Mouse (Mus musculus): ENCODE results near the gene Arf1. TPM values are rescaled to one million over a fixed set of nuclear protein-coding genes. Genes with fewer than 3 reads are reported as not detected.

Gene Arf1
- total and polyA plus RNA-seq, 3 experiments = 498 to 733 (median 509) TPM

DNA sequence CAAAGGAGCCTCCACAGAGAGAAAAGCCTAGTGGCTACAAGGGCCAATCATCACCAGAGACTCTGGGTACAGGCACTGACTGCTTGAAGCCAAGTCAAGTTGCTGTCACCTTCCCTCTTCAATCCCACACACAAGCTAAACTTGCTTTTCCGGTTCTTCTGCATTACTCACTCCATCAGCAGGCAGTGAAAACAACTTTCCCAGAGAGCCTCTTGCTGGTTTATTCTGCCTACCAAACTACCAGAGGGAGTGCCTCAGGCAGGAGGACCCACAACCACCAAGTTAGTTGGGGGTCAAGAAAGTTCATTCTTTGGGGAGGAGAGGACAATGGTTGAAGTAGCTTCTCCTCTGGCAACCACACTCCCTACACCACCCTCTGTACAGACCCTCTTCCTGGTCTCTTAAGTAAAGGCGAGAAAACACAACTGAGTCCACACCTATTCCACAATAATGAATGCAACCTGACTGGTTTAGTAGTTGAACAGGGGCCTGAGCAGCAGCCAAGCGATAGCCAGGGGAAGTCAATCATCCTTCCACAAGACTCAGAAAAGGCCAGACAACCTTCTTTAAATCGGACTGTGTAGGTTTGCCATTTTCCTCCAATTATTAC, 9.6 kb downstream of the Arf1 start:
- Histone ChIP-seq H3K27ac (ENCODE audit: insufficient read depth, low read depth) (no peak overlapping the region), H3K36me3 (replicated peaks in 1 of 2; ENCODE audit: control insufficient read depth in 1 of 2, insufficient read depth in 1 of 2, low read length in 1 of 2) (peaks cover 40 to 96% of the 10 kb centered on the region in 2 experiments), H3K4me2 (ENCODE audit: insufficient read depth, low read depth, poor library complexity, severe bottlenecking) (no peak overlapping the region), H3K9ac (ENCODE audit: insufficient read depth, low read depth) (no peak overlapping the region), H3K9me3 (replicated peaks; ENCODE audit: low read length) (no peaks in the 10 kb centered on the region), H3K4me3 (replicated peaks in 1 of 3; ENCODE audit: low read depth in 2 of 3, low read length in 2 of 3, poor library complexity in 1 of 3) (no peak overlapping the region), H3K27me3 (replicated peaks) (no peaks in the 10 kb centered on the region), H3K79me2 (replicated peaks; ENCODE audit: control insufficient read depth, extremely low read depth, insufficient read depth, poor library complexity, severe bottlenecking) (peaks cover 98% of the 10 kb centered on the region), H3K4me1 (ENCODE audit: control insufficient read depth in 1 of 2, insufficient read depth in 2 of 2) (peaks cover 18 to 77% of the 10 kb centered on the region in 2 experiments)
- DNase-seq (ENCODE audit: extremely low read depth) = no peak
- TF ChIP-seq E2F4 (IDR thresholded peaks at IDR 0.05; ENCODE audit: insufficient replicate concordance, low read depth, low read length) (no peak), MAZ (IDR thresholded peaks at IDR 0.05; ENCODE audit: low read depth, low read length) (no peak), ZMIZ1 (IDR thresholded peaks at IDR 0.05; ENCODE audit: low read depth, low read length) (no peak), NELFE (IDR thresholded peaks at IDR 0.05; ENCODE audit: low read depth, low read length) (no peak), SMC3 (IDR thresholded peaks at IDR 0.05; ENCODE audit: low read depth, low read length) (no peak), HCFC1 (IDR thresholded peaks at IDR 0.05; ENCODE audit: low read depth, low read length) (no peak), MAX (IDR thresholded peaks at IDR 0.05; ENCODE audit: low read length) (no peak), TCF12 (IDR thresholded peaks at IDR 0.05; ENCODE audit: low read depth, low read length) (no peak), USF2 (conservative IDR thresholded peaks at IDR 0.05; ENCODE audit: low read depth, low read length) (no peak), NRF1 (IDR thresholded peaks at IDR 0.05; ENCODE audit: low read depth, low read length) (no peak), ZNF384 (IDR thresholded peaks at IDR 0.05; ENCODE audit: low read depth, low read length) (no peak), KAT2A (IDR thresholded peaks at IDR 0.05; ENCODE audit: insufficient replicate concordance, low read length) (no peak)
- dilution Hi-C loops (cut with MboI; ENCODE audit: extremely low pct_ligation_motif_present, extremely low pct_unique_long_range_greater_than_20kb, low sequenced_read_pairs) = no loop called here
- in situ Hi-C loops (cut with MboI; ENCODE audit: low pct_ligation_motif_present, low pct_unique_long_range_greater_than_20kb, low sequenced_read_pairs) = no loop called here

DNA sequence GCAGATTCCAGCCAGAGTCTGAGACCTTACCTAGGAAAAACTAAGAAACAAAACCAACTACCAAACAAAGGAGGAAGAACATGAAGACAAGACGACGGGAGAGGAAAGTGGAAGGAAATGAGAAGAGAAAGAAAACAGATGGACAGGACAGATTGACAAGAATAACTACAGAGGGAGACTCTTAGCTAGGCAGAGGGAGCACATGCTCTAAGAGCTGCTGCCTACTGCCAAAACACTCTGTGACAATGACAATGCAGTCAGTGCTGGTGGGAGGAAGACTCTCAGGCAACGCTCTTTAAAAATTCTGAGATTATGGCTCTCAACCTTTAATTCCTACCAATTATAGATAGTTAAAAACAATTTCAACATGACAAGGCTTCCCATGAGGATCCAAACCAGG, 11.1 kb downstream of the Arf1 start:
- no peak overlapping the region for H3K27ac ChIP-seq (ENCODE audit: insufficient read depth, low read depth)
- H3K36me3 ChIP-seq (replicated peaks in 1 of 2; ENCODE audit: control insufficient read depth in 1 of 2, insufficient read depth in 1 of 2, low read length in 1 of 2) = peaks cover 54 to 94% of the 10 kb centered on the region in 2 experiments
- peaks cover 93% of the 10 kb centered on the region for H3K79me2 ChIP-seq (replicated peaks; ENCODE audit: control insufficient read depth, extremely low read depth, insufficient read depth, poor library complexity, severe bottlenecking)
- H3K4me2 ChIP-seq (ENCODE audit: insufficient read depth, low read depth, poor library complexity, severe bottlenecking) = no peak overlapping the region
- DNase-seq (ENCODE audit: extremely low read depth) = no peak
- H3K4me1 ChIP-seq (ENCODE audit: control insufficient read depth in 1 of 2, insufficient read depth in 2 of 2) = peaks cover 10 to 73% of the 10 kb centered on the region in 2 experiments
- no peak overlapping the region for H3K9ac ChIP-seq (ENCODE audit: insufficient read depth, low read depth)
- H3K9me3 ChIP-seq (replicated peaks; ENCODE audit: low read length) = no peaks in the 10 kb centered on the region
- TF ChIP-seq ZKSCAN1 (IDR thresholded peaks at IDR 0.05; ENCODE audit: borderline replicate concordance, low read depth, low read length) (no peak), RCOR1 (conservative IDR thresholded peaks at IDR 0.05; ENCODE audit: low read depth, low read length) (no peak), MAFK (IDR thresholded peaks at IDR 0.05; ENCODE audit: insufficient replicate concordance, low read length) (no peak), IRF4 (IDR thresholded peaks at IDR 0.05; ENCODE audit: low read depth, low read length) (no peak), NELFE (IDR thresholded peaks at IDR 0.05; ENCODE audit: low read depth, low read length) (no peak), JUND (conservative IDR thresholded peaks at IDR 0.05; ENCODE audit: low read depth, low read length) (no peak), POLR2A (IDR thresholded peaks at IDR 0.05; ENCODE audit: low read depth, low read length) (no peak), GABPA (IDR thresholded peaks at IDR 0.05; ENCODE audit: insufficient replicate concordance, low read depth, low read length) (no peak), MXI1 (IDR thresholded peaks at IDR 0.05; ENCODE audit: low read depth, low read length) (no peak)
- no peak overlapping the region for H3K4me3 ChIP-seq (replicated peaks in 1 of 3; ENCODE audit: low read depth in 2 of 3, low read length in 2 of 3, poor library complexity in 1 of 3)
- no peaks in the 10 kb centered on the region for H3K27me3 ChIP-seq (replicated peaks)
- in situ Hi-C loops (cut with MboI; ENCODE audit: low pct_ligation_motif_present, low pct_unique_long_range_greater_than_20kb, low sequenced_read_pairs) = no loop called here
- dilution Hi-C loops (cut with MboI; ENCODE audit: extremely low pct_ligation_motif_present, extremely low pct_unique_long_range_greater_than_20kb, low sequenced_read_pairs) = no loop called here
